Mouse (Mus musculus) midbrain, embryonic 14.5 days (tissue): ENCODE results near the gene Olfr1411. TPM values are rescaled to one million over a fixed set of nuclear protein-coding genes. Genes with fewer than 3 reads are reported as not detected.

Source experiments
- ATAC-seq: fragments of 200-750 bp; cut with Nextera tagmentation; 2 replicates; pipeline ENCODE4 v1.8.0; 2017; ENCODE audit warnings: moderate number of reproducible peaks, moderate library complexity; ENCODE audit not compliant: low FRiP score, low TSS enrichment
- DNase-seq: peaks from one replicate; pipeline ENCODE4 v3.0.0-alpha.2; 2015
- H3K27ac ChIP-seq: fragments of 300-500 bp; sonication (generic); replicated peaks from 2 replicates; pipeline ENCODE4 v1.5.1; 2014; ENCODE audit warnings: mild to moderate bottlenecking, low read depth, low read length, moderate library complexity
- H3K27me3 ChIP-seq: fragments of 300-500 bp; sonication (generic); 2 replicates; pipeline ENCODE4 v1.6.1; 2014; ENCODE audit warnings: low read length, control low read depth, mixed read lengths; ENCODE audit not compliant: control insufficient read depth, insufficient read depth
- H3K36me3 ChIP-seq: fragments of 300-500 bp; sonication (generic); 2 replicates; pipeline ENCODE4 v1.6.1; 2014; ENCODE audit warnings: low read length, control low read depth; ENCODE audit not compliant: control insufficient read depth, insufficient read depth
- H3K4me1 ChIP-seq: fragments of 300-500 bp; sonication (generic); 2 replicates; pipeline ENCODE4 v1.6.1; 2014; ENCODE audit warnings: mild to moderate bottlenecking, antibody characterized with exemption, low read length, control low read depth; ENCODE audit not compliant: control insufficient read depth, insufficient read depth
- H3K4me2 ChIP-seq: fragments of 300-500 bp; sonication (generic); 2 replicates; pipeline ENCODE4 v1.6.1; 2014; ENCODE audit warnings: mild to moderate bottlenecking, low read length, moderate library complexity
- H3K4me3 ChIP-seq: fragments of 300-500 bp; sonication (generic); replicated peaks from 2 replicates; pipeline ENCODE4 v1.5.1; 2014; ENCODE audit warnings: low read depth, low read length
- H3K9ac ChIP-seq: fragments of 300-500 bp; sonication (generic); replicated peaks from 2 replicates; pipeline ENCODE4 v1.6.1; 2014; ENCODE audit warnings: mild to moderate bottlenecking, low read length, moderate library complexity
- H3K9me3 ChIP-seq: fragments of 300-500 bp; sonication (generic); 2 replicates; pipeline ENCODE4 v1.6.1; 2016; ENCODE audit warnings: low read length, control low read depth, mixed read lengths; ENCODE audit not compliant: control insufficient read depth
- WGBS: fragments of 180-500 bp; shearing (Covaris S2); extraction: QIAGEN DNeasy Blood & Tissue Kit; methylation state at CpG from one replicate; pipeline ENCODE4 v1.1.7; 2014; 5-methylcytosine and 5-hydroxymethylcytosine counted together
- polyA plus RNA-seq: library from polyadenylated mRNA; unstranded; fragments of >200 nt; fragmentation: Nextera tagmentation; extraction: Ambion mirVana; gene quantifications from 2 replicates; pipeline ENCODE4 v1.2.1, GENCODE M21; 2014

The Olfr1411 gene
- polyA plus RNA-seq, 1 experiment from 2014 or later = not detected

DNA sequence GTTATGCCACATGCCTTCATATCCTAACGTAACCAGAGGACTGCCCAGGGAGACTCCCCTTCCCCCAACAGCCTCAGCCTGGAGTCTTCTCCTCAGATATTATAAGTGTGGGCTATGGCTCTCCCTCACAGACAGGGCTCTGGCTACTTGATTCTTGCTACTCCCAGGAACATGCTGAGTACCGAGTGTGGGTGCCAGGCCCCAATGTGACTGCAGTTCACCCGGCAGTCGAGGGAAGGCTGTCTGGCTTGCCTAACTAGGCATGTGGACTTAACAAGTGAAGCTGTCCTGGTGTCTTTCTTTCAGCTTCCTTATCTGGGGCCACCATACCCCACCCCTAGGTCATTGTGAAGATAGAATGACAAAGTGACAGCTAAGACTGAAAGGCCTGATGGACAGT is 49.5 kb downstream of the Olfr1411 start:
- Histone ChIP-seq H3K27me3 (no peaks in the 10 kb centered on the region), H3K4me2 (no peak overlapping the region), H3K9ac (no peak overlapping the region), H3K36me3 (peaks cover 5% of the 10 kb centered on the region; the same call in 1 of the 2 replicates), H3K27ac (no peak overlapping the region), H3K9me3 (no peaks in the 10 kb centered on the region), H3K4me1 (peaks cover 15% of the 10 kb centered on the region), H3K4me3 (no peak overlapping the region)
- no peak for ATAC-seq
- WGBS = 78% methylated on average over 4 of the region's 4 CpGs
- no peak for DNase-seq

DNA sequence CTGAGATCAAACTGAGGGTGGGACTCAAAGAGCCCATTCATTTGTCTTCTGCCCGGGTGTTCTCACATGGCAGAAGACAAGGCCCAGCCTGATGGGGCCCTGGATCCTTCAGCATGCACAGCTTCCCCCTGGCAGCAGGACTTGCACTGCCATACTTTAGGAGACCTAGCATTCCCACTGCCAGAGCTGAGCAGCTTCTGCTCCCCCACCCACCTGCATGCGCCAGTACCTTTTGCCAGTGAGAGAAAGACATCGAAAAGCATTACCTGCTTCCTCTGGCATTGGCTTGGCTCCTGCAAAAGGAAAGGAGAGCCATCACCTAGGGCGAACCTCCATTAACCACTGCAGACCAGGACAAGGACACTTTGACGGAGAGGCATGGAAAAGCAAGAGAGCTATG is 50.7 kb downstream of the Olfr1411 start:
- Histone ChIP-seq H3K36me3 (no peaks in the 10 kb centered on the region), H3K4me3 (no peak overlapping the region), H3K9me3 (no peaks in the 10 kb centered on the region), H3K4me2 (no peak overlapping the region), H3K4me1 (peaks cover 15% of the 10 kb centered on the region), H3K27ac (no peak overlapping the region), H3K9ac (no peak overlapping the region), H3K27me3 (no peaks in the 10 kb centered on the region)
- DNase-seq (no peak), ATAC-seq (no peak)
- WGBS = 80% methylated on average over 5 of the region's 5 CpGs

DNA sequence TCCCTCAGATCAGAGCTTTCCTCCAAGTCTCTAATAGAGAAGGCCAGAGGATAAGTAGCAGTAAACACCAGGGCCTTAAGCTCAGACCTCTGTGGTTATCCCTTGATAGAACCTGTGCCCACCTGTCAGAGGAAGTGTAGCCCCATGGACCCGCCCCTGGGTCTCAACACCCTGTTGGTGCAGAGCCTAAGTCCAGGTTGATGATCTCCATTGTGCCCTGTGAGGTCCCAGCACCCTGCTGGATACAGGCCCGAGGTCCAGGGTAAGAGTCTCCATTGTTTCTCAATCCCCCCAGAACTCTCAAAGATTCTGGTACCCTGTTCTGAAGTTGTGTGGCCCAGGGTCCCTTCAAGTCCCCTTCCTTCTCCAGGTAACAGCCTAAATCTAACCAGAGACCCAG is 51.9 kb downstream of the Olfr1411 start:
- H3K27ac ChIP-seq = no peak overlapping the region

DNA sequence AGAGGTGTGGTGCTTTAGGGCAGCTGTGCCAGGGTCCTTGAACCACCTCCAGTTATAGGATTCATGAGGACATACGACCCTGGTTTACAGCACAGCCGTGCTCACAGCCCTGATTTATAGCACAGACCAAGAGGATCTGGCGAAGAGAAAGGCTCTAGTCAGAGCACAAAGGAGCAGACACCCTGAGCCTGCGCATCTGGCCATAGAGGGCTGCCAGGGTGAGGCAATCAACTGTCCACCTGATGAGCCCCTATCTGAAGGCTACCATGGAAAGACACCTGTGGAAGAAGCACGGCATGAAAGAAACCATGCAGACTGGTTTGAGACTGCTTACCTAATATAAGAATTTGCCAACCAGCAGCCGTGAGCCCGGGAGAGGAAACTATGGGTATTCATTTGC is 52.4 kb downstream of the Olfr1411 start:
- Histone ChIP-seq H3K9ac (no peak overlapping the region), H3K27ac (no peak overlapping the region), H3K27me3 (no peaks in the 10 kb centered on the region), H3K4me3 (no peak overlapping the region), H3K36me3 (no peaks in the 10 kb centered on the region), H3K4me2 (no peak overlapping the region), H3K4me1 (peaks cover 5% of the 10 kb centered on the region; the same call in 1 of the 2 replicates), H3K9me3 (no peaks in the 10 kb centered on the region)
- ATAC-seq (no peak), DNase-seq (no peak)
- 85% methylated on average over 7 of the region's 7 CpGs for WGBS

More for the DNA sequence above, 51.9 kb downstream of the Olfr1411 start:
- H3K4me3 ChIP-seq = no peak overlapping the region
- H3K4me1 ChIP-seq = peaks cover 6% of the 10 kb centered on the region
- no peak overlapping the region for H3K9ac ChIP-seq
- no peak for ATAC-seq
- WGBS = 62% methylated on average over 2 of the region's 2 CpGs
- DNase-seq = no peak
- no peaks in the 10 kb centered on the region for H3K9me3 ChIP-seq
- H3K27me3 ChIP-seq = no peaks in the 10 kb centered on the region
- no peaks in the 10 kb centered on the region for H3K36me3 ChIP-seq
- no peak overlapping the region for H3K4me2 ChIP-seq

DNA sequence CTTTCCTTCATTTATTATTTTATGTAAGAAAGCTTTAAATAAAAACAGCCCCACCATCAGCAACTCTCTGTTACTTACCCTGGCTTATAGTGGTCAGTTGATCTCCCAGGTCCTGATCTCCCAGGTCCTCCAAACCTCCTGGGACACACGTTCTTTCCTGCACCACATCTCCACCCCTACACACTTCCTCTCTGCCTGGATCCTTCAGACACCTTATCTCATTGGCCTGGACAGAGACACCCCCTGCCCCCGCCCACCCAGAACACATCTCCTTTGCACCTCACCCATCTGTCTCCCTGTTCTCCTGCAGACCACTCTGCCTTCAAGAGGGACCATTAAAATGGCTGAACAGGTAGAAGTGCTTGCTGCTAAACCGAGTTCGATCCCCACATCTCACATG is 52.8 kb downstream of the Olfr1411 start:
- peaks cover 5% of the 10 kb centered on the region; the same call in 1 of the 2 replicates for H3K4me1 ChIP-seq
- H3K4me2 ChIP-seq = no peak overlapping the region
- ATAC-seq = no peak
- no peaks in the 10 kb centered on the region for H3K9me3 ChIP-seq
- H3K27me3 ChIP-seq = no peaks in the 10 kb centered on the region
- no peak for DNase-seq
- WGBS = 71% methylated on average over 4 of the region's 4 CpGs
- no peak overlapping the region for H3K4me3 ChIP-seq
- H3K36me3 ChIP-seq = no peaks in the 10 kb centered on the region
- H3K27ac ChIP-seq = no peak overlapping the region
- H3K9ac ChIP-seq = no peak overlapping the region

Other genes starting within 250 kb of the Olfr1411 start
- 286 and 304 TPM in 2 replicates for gene Ndufa10, start 120.6 kb upstream of the Olfr1411 start, polyA plus RNA-seq
- not detected in 2 replicates for gene Olfr1416, start 109.3 kb upstream of the Olfr1411 start, polyA plus RNA-seq
- not detected in 2 replicates for gene Olfr1415, start 98.3 kb upstream of the Olfr1411 start, polyA plus RNA-seq
- not detected in 2 replicates for gene Olfr1414, start 75.8 kb upstream of the Olfr1411 start, polyA plus RNA-seq
- not detected in 2 replicates for gene Olfr1413, start 23.1 kb upstream of the Olfr1411 start, polyA plus RNA-seq
- gene Olfr1412, start 8.6 kb upstream of the Olfr1411 start, polyA plus RNA-seq = not detected in 2 replicates
- not detected in 2 replicates for gene Olfr1410, start 11.4 kb downstream of the Olfr1411 start, polyA plus RNA-seq
- gene Olfr12, start 23.4 kb downstream of the Olfr1411 start, polyA plus RNA-seq = not detected in 2 replicates
- gene Cops9, start 47.6 kb downstream of the Olfr1411 start, polyA plus RNA-seq = 536 and 755 TPM in 2 replicates
- 0.21 and 0.46 TPM in 2 replicates for gene Otos, start 54.4 kb downstream of the Olfr1411 start, polyA plus RNA-seq
- 64.8 and 65.7 TPM in 2 replicates for gene Gpc1, start 237.2 kb downstream of the Olfr1411 start, polyA plus RNA-seq